Mouse (Mus musculus) brain, adult 10 weeks (tissue): ENCODE results near the gene Asic4. TPM values are rescaled to one million over a fixed set of nuclear protein-coding genes. Genes with fewer than 3 reads are reported as not detected.

Experiments
- polyA plus RNA-seq: library from polyadenylated mRNA; stranded (reverse); fragments of 350-450 nt; fragmentation: Illumina TruSeq; extraction: RNeasy Lipid Tissue Mini Kit (QIAGEN cat#74804); gene quantifications from one replicate; pipeline ENCODE4 v1.2.3, GENCODE M21; 2015; ENCODE audit warnings: low read depth, low replicate concordance

Asic4 gene
- polyA plus RNA-seq: 22.7 TPM

GRCm38 (mm10) chr1:75450314-75451005, at the start of gene Asic4:
Gene Asic4 (plus strand): TSS chr1:75450436.

DNA sequence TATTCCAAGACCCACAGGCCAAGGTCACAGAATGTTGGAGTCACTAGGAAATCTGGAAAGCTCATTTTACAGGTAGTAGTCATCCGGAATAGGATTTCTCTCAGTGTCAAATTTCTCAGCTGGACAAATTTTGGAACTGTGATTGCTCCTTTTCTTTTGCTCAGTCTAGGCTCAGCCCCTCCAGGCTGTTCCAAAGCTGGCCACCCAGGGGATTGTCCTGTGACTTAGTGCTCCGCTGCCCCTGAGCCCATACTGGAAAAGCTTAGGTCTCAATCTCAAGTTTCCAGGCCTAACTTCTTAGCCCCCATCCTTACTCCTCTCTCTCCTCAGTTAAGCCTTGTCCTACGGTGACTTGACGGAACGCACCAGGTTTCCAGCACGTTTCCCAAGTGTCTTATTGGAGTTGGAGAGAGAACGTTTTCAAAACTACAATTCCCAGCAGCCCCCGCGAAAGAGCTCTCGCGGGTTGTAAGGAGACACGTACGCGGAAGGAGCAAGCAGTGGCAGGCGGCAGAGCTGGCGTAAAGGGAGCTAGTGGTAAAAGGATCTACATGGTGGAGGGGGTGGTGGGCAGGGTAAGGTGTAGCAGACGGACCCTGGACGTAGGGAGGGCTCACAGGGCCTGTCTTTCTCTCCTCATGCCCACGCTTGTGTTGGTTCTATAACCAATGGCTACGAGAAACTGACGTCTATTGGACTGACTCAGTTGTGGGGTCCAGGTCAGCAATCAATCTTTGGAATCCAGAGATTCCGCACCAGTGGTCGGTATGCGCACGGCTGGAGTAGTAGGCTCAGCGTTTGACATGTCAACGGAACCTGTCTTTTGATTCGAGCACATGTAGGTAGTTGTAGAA, 14.5 kb upstream of the Asic4 start, which contains the start of gene Gmppa:
Gmppa (plus strand) TSS at position 456 of the 854 bp plus-strand sequence.

DNA sequence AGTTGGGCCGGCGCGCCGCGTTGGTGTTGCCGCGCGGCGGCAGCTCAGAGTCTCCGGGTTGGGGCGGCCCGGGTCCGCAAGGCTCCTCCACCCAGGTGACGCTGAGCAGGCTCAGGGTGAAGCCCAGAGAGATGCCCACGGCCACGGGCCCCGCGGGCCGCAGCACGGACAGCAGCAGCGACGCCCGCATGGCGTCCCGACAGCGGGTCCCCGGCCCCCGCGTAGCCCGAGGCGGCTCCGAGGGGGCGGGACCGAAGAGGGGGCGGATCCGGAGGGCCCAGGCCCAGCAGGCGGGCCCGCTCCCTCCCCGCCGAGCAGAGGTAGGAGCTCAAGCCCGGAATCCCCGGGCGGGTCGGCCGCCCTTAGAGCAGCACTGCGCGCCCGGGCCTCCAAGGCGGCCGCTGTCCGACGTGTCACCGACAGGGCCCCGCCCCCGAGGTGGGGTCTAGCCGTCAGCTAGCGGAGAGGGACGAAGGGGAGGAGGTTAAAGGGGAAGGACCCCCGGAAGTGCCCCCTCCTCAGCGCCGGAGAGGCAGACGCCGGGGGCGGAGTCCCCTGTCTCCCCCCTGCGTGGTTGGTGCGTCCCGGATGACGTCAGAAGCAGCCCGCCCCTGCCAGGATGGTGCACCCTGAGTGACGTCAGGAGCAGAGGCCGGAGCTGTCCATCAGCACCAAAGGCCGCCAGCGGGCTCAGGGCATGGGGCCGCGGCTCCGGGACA, 28.8 kb downstream of the Asic4 start, which contains the start of the genes Chpf and Tmem198:
Chpf (minus strand) TSS at position 392 of the 719 bp plus-strand sequence.
Tmem198 (plus strand) TSS at position 617 of the 719 bp plus-strand sequence.

DNA sequence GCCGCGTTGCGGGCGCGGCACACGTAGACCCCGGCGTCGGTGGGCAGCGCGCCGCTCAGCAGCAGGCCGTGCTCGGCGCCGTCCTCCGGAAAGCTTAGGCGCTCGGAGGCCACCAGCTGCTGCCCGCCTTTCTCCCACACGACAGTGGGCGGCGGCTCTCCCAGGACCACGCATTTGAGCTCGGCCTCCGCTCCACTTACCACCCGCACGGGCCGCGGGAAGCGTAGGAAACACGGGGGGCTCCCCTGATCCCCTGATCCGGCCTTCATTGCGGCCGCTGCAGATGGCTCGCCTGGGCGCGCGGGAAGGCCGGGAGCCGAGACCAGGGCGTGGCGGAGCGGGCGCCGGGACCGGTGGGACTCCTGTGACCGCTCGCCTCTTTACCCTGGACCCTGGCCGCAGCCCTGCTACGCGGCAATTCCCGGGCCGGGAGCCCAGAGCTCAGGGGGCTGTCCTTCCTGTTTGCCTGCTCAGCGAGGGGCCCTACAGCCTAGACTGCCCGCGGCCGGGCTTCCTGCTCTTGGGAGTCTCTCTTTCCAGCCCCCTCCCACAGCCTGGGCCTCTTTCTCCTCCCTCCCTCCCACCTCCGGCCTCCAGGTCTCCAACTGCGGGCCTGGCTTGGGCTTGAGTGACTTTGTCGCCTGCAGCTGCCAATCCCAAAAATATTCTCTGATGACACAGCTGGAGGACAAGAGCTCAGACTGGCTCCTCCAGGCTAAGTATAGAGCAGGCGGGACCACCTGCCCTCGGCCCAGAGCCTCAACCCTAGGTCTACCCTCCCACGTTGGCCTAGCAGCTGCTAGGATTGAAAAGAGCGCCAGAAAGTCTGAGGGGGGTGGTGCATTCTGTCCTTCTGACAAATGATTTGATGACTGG, 56.0 kb downstream of the Asic4 start, which contains the start of gene Obsl1:
Obsl1 (minus strand) TSS at position 497 of the 876 bp plus-strand sequence.

DNA sequence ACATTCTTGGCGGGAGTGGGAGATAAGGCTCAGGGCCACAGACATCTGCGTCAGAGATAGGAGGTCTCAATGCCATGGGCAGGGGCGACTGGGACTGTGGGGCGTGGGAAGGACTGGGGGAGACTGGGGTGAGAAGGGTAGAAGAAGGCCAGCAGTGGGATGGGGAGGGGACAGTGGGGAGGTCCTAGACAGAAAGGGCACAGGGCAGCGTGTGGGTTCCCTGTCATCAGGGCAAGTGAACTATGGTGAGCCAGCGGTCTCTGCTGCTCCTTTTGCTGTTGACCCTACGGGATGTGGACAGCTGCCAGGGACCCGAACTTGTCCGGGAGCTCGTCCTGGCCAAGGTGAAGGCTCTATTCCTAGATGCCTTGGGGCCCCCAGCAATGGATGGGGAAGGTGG, 56.8 kb downstream of the Asic4 start, which contains the start of gene Inha:
Inha (plus strand) TSS at position 72 of the 400 bp plus-strand sequence.

GRCm38 (mm10) chr1:75521321-75522031, 71.2 kb downstream of the Asic4 start, which contains the start of gene Stk11ip:
Gene Stk11ip (plus strand): TSS chr1:75521529.

Other genes starting within 250 kb of the Asic4 start
- gene Glb1l, start 239.6 kb upstream of the Asic4 start, polyA plus RNA-seq: 9.7 TPM
- 131 TPM for gene Stk16, start 239.6 kb upstream of the Asic4 start, polyA plus RNA-seq
- 815 TPM for gene Tuba4a, start 230.6 kb upstream of the Asic4 start, polyA plus RNA-seq
- not detected for gene A630095N17Rik, start 218.3 kb upstream of the Asic4 start, polyA plus RNA-seq
- 126 TPM for gene Dnajb2, start 214.0 kb upstream of the Asic4 start, polyA plus RNA-seq
- 334 TPM for gene Ptprn, start 185.9 kb upstream of the Asic4 start, polyA plus RNA-seq
- gene Resp18, start 172.0 kb upstream of the Asic4 start, polyA plus RNA-seq: 298 TPM
- gene Dnpep, start 132.4 kb upstream of the Asic4 start, polyA plus RNA-seq: 71.3 TPM
- gene Des, start 90.1 kb upstream of the Asic4 start, polyA plus RNA-seq: 2.4 TPM
- 92.7 TPM for gene Speg, start 75.1 kb upstream of the Asic4 start, polyA plus RNA-seq
- 61.1 TPM for gene Gmppa, start 14.5 kb upstream of the Asic4 start, polyA plus RNA-seq
- gene Chpf, start 28.9 kb downstream of the Asic4 start, polyA plus RNA-seq: 55.1 TPM
- gene Tmem198, start 29.1 kb downstream of the Asic4 start, polyA plus RNA-seq: 55.6 TPM
- gene Obsl1, start 56.0 kb downstream of the Asic4 start, polyA plus RNA-seq: 14.5 TPM
- gene Inha, start 56.6 kb downstream of the Asic4 start, polyA plus RNA-seq: 24.9 TPM
- 21.0 TPM for gene Stk11ip, start 71.1 kb downstream of the Asic4 start, polyA plus RNA-seq
- 76.2 TPM for gene Slc4a3, start 95.8 kb downstream of the Asic4 start, polyA plus RNA-seq